Mouse (Mus musculus) activated CD4-positive, CD25-positive, alpha-beta regulatory T cell, adult 4 months (primary cell): ENCODE measurements around the gene Pelo. TPM values are rescaled to one million over a fixed set of nuclear protein-coding genes. Genes with fewer than 3 reads are reported as not detected.

ENCODE experiments used
- ATAC-seq: one replicate; pipeline ENCODE4 v1.8.0; 2017
- polyA plus RNA-seq, 2 experiments: library from polyadenylated mRNA; unstranded; fragments of 100-300 nt; shearing (Covaris generic); gene quantifications; one replicate each; pipeline ENCODE4 v1.2.1; 2017

Gene Pelo
- 1 to 10 TPM; 2.6 to 2.8 TPM for polyA plus RNA-seq

DNA sequence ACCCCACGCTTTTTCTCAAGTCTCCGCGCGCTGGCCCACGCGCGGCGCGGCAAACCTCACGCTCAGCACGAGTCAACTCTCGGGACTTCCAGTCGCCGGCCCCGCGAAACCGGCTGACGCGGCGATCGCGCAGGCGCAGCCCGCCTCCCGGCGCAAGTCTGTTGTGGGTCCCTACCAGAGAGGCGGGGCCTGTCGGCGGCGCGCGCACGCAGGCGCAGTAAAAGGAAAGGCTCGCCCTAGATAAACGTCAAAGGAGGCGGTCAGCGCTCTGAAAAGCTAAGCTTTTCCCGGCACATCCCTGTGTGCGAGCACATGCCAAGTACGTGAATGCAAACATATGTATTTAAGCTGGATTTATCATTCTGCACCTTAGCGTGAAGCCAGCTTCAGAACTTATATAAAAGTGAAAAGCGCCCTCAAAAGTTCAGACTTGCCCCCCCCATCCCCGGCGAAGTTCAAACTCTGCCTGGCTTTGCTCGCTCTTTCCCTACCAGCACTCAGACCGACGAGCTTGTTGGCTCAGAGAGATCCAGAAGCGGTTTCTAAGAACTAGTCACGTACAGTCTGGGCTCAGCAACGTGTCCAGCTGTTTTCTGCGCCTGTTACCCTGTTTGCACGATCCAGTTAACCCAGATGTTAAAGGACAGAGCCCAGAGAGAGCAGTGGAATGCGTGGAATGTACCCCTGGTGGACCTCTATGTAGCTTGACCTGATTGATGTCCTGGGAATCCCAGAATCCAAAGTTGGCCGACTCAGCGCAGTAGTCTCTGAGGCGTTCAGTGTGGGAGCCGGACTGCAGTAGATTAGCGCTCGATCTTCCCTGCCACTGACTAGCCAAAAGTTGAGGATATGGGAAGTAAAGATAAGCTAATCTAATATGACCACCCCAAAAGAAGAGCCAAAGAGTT, at the start of gene Pelo:
TSS of gene Pelo (minus strand) at position 118 of the 908 bp plus-strand sequence.
- ATAC-seq, result peak; percentile 89

DNA sequence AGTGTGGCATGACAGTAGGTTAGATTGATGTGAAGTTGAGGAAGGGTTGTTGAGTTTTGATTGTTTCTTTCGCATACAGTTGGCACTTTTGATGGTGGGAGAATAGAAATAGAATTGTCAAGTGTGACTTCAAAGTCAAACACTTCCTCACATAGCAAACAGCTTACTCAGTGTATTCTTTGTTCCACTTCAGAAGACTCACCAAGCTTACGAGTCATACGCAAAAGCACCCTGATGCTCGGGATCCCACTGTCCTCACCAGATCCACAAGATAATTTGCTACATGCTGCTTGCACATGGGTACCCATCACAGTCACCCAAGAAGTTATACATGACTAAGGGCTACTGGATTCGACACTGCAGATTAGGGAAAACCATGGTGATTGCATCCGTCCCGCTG, 48.5 kb upstream of the Pelo start:
- no peak for ATAC-seq

DNA sequence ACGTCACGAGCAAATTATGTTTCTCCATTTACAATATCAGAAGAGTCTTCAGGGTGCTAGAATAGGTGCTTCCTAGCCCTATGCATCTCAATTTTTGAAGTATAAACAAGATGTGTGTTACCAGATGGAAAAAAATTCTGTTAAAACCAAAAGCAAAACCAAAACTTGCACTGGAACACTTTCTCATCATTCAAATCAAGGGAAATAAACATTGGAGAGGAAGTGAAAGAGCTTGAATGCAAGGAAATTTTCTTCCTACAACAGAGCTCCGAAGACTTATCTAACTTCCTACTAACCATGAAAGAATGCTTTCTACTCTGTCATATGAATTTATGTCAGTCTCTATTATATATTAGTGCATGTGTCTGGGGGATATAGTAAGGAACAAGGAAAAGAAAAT, 46.8 kb upstream of the Pelo start:
- ATAC-seq, result no peak

DNA sequence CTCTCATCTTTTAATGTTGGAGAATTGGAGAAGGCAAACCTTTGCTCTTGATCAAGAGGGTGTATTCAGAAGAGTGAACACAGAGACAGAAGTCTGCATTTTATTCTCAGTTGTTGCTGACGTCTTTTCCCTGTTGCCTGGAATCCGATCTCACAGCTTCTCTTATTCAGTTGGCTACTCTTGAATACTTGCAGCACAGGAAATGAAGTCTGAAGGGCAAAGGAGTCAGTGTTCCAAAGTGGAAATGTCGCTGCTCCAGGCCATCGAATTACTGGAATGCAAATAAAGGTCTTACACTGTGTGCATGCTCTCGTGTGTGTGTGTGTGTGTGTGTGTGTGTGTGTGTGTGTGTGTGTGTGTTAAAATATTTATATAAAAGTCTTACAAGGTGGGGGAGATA, 42.4 kb upstream of the Pelo start:
- no peak for ATAC-seq

DNA sequence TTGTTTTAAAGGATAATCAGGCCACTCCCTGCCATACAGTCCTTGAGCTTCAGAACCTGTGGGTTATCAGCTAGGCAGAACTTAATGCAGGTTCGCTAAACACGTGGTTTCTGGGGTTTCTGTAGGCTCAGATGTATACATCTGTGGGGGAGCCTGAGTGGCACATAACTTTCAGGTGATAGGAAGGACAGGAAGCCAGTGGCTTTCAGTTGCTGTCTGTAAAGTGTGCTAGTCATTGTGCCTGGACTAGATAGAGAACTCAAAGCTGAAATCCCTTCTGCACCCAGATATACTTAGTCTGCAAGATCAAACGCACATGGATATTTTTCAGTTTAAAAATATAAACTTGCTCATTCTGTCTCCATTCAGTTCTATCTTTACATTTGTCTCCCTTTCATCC, 41.4 kb upstream of the Pelo start:
- ATAC-seq, result no peak

DNA sequence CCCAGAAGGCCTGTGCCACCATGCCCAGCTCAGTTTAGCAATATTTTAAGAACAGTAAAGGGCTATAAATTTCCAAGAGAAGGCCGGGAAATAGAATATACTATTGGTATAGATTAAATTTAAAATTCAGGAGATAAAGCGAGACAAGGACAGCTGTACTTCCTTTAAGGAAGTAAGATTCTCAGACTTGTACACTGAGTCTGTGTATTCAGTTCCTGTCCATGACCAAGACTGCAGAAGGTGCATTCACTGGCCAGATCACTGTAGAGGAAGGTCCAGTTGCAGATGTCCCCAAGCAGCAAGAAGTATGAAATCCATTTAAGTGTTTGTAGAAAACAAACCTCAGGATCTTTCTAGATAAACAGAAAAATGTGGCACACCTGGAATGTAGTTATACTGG, 40.0 kb upstream of the Pelo start:
- ATAC-seq, result no peak

DNA sequence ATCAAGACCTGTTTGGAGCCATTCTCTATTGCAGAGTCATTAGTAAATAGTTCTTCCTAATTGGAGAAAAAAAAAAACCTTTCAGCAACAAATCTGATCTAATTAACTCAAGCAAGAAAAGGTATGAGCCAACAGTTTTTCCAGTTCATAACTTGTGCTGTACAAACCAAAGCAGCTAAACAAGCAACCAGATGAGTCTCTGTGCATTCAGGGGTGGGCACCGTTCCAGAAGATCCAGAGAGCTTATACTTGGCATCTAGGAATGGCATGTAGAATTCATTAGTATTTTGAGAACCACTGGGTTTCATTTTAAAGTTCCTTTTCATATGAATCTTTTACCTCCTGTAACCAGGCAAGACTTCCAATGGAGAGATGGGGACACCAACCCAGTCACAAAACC, 37.8 kb upstream of the Pelo start:
- no peak for ATAC-seq

DNA sequence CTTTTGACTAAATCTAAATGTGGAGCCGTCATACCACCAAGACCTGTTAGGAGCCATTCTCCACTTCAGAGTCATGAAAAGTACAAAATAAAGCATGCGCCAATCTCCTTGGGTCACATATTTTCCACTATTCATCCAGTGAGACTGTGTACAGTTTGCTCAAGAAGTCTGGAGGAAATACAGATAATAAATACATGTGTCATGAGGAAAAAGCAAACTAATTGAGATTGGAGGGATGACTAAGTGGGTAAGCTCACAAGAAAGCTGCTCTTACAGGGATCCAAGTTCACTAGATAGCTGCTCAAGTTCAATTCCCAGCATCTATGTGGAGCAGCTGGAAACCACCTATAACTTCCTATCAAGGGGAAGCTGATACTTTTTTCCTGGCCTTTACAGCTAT, 36.5 kb upstream of the Pelo start:
- no peak for ATAC-seq

DNA sequence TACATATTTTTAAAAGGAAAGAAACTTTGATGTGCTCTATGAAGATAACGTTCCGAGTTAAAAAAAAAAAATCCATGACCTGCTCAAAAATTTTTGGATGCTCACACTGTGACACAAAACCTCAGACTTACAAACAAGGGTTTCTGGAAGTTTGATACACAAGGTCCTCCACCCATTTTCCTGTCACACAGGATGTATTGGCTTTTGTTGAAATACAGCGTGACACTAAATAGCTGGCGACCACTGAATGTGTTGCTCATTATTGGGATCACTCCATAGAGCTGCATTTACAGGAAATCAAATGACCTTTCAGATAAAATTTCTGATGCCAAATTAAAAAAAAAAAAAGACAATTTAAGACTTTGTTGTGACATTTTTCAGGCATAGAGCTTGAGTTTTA, 35.1 kb upstream of the Pelo start:
- no peak for ATAC-seq

DNA sequence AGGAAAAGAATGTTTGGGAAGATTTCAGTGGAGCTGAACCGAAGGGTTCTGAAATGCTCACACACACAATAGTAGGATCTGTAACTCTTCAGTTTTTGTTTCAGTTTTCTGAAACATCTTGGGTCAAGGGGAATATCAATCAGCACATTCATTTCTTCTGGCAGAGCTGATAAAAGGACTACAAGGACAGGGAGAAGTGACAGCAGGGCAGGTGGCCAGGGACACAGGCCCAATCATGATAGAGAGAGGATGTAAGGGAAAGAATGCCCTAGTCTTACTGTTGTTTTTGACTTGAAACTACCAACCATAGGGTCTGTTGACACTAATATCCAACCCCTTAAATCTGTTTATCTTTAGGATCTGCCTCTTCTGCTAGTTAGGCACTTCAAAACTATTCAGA, 34.5 kb upstream of the Pelo start:
- no peak for ATAC-seq

DNA sequence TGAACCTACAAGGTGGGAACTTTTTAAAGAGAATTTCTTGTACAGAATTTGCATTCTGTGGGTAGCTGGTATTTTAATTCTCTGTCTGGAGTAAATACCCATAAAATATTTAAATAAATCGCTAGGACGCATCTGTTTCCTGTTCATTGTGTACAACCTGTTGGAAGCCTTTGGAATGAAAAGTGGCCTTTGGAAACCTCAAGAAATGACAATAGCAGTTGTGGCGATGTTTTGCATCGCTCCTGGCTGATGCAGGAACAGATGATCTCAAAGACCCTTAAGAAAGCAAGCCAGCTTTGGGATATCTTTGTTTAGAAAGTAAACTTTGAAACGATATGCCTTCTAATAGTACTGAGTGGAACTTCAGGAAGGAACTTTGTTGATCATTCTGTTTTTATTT, 28.8 kb upstream of the Pelo start:
- ATAC-seq, result no peak

DNA sequence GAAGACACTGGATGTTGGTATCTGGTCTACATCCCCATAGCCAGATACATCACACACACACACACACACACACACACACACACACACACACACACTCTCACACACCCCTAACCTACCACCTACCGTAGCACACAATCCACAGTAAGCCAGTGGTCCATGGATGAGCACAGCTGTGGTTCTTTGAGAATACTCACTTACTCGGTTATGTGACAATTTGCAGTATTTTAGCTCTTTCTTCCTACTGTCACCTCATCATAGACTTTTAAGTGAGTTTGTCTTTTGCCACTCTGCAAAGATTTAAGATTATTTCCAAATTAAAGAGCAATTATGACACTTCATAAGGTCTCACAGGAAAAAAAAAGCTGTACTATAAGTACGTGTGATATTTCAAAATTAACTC, 28.2 kb upstream of the Pelo start:
- ATAC-seq, result no peak

DNA sequence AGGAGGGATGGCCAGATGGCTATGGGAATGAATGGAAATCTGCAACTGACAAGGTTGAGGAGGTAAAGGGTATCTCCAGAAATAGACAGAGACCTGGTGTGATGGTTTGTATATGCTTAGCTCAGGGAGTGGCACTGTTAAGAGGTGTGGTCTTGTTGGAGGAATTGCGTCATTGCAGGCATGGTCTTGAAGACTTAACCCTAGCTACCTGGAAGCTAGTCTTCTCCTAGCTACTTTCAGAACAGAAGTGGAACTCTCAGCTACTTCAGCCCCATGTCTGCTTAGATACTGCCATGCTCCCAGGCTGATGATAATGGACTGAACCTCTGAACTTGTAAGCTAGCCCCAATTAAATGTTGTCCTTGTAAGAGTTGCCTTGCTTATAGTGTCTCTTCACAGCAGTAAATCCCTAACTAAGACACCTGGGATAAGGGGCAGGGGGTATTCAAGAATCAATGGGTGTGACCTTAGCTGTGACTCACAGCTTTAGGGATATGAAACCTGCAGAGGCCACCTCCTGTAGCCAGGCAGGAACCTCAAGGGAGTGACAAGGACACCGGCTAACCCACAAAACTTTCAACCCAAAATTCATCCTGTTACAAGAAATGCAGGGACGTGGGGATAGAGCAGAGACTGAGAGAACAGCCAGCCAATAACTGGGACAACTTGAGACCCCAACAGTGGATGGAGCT, 27.1 kb upstream of the Pelo start:
- ATAC-seq, result no peak

DNA sequence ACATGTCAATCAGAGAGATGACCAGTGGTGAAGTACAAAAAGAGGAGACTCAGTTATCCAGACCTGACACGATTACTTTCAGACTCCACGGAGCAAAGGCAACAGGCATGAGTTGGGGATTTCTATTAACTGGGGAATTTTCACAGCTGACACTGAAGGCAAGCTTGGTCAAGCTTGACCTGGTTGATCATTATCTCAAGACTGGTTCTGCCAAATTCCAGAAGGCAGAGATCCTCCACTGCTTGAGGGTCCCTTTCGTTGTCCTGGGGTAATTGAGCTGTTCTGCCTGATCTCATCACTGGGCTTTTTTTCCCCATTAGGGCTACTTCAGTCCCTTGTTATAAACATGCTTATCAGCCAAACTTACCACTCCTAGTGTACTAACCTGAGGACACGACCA, 19.6 kb upstream of the Pelo start:
- no peak for ATAC-seq

DNA sequence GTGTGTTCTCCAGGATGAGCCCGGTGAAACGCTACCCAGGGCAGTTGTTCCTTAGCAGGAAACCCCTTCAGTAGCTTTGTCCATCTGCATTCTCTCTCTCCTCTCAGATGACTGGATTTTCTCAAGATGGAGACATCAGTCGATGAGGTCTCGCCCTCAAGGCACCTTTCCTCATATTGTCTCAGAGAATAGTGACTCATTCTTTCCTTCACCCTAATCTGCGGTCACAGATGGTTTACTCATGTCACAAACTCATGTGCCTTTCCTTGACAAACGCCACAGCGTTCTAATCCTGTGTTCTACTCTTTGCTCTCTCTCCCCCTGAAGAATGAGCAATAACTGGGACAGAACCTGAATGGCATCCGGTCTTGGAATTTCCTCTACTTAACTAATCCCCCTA, 17.4 kb upstream of the Pelo start:
- peak; percentile 49 for ATAC-seq

DNA sequence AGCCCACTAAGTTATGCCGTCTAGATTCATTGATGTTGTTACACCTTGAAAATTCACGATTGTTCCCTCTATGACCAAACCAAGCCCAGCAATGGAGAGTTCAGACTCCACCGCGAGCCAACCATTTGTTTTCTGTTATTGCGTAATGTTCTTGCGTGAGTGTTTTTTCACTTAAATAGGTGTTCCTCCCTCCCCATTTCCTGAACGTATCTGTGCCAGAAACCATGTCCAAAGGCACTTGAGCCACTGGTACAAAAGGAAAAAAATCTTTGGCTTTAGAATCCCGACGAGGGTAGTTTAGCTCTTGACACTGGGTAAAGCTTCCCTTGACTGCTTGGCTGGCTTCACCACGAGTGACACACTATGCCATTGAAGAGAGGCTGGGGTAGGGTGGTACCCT, 16.2 kb upstream of the Pelo start:
- no peak for ATAC-seq

DNA sequence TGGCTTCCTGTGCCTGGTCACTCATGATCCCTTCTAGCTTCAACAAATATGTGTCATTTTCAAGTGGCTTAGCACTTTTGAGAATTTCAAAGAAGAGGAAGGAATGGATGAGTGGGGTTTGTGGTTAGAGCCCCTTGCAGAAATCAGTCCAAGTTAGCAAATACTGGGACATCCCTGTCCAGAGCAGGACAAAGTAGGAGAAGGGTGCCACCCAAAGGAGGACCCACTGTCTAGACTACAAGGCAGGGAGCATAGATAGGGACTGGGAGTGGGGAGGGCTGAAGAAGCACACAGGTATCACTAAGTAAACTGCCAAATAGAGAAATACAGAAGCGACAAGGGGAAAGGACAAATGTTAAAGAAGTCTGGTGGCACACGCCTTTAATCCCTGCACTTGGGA, 12.8 kb upstream of the Pelo start:
- ATAC-seq, result no peak

DNA sequence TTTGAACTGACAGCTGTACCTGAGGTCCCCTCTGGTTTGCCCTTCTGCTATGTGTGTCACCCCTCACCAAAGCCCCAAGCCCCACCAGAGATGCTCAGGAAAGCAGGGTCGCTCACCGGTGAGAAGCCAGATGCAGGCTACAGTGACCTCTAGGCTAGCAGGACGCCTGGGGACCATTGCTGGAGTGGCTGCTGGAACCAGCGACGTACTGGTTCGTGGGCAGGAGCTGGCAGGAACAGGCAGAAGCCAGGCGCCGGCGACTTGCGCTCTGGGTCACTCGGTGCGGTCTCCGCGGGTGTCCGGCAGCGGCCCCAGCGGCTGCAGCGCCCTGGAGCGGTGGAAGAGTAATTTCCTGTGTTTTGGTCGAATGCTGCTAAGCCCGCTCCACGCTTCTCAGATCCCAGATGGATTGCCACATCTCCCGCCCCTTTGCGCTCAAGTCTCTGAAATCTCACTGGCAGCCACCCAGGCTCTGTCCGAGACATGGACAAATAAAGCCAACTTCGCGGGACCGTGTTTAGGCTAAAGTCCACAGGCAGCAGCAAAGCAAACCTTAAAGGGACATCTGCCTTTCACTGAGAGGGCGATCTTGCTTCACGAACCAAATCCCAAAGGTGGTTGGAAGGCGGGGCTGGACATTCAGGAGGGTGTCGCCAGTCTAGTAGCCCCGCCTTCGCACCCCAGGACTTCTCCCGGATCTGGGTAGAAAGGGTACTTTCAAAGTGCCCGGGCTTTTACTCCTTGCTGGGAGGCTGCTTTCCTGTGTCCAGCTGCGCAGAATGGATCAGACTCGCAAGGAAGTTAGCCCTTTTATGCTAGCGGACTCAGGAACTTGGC, 11.6 kb upstream of the Pelo start, which contains the start of the genes Gm49395 and Itga1:
TSS of gene Gm49395 (minus strand) at position 567 of the 837 bp plus-strand sequence.
TSS of gene Itga1 (minus strand) at position 610 of the 837 bp plus-strand sequence.
- no peak for ATAC-seq

DNA sequence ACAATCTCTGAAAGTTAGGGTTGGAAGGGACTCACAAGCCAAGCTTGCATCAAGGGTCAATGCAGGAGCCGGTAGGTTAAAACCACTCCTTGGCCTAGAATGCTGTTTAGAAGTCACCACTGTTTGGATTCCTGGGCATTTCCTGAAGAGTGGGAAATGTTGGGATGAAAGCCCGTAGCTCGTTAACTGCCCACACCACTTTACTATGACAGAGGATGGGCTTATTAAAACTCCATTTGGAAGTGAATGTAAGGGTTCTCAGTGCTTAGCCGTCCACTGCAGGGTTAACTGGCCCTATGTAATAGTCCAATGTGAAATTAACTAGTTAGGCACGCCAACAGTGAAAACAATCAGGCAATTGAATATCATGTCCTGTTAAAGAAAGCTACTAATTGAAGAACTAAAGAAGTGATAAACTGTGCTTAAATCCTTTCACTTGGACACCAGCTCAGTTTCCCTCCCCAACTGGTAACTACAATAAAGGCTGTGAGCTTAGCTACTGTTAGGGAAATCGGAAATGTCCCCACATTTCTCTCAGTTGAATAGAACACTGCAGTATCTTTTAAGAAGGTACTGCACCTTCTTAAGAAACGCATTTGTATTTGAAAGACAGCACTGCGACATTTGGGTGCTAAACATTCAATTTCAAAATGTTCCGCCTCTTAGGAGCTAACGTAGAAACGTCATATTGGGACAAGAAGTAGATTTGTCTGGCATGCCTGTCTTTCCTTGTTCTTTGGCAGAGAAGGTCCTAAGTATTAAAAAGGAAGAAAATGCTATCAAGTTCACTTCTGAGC, 10.6 kb upstream of the Pelo start:
- no peak for ATAC-seq

DNA sequence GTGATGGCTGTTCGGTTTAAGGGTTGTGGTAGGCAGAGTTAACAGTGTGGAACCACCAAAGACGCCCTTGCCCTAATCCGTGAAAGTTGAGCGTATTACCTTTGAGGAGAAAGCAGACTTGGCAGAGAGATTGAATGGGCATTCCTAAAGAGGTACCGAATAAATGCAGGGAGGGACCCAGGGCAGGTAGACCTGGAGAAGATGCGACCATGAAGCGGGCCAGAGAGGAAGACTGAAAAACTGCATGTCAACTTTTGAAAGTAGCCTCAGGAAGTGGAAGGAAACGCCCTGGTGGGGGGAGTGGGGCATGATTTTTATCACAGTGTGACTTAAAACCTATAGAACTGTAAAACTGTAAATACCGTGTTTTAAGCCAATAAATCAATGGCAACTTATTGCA, 9.4 kb upstream of the Pelo start:
- no peak for ATAC-seq

DNA sequence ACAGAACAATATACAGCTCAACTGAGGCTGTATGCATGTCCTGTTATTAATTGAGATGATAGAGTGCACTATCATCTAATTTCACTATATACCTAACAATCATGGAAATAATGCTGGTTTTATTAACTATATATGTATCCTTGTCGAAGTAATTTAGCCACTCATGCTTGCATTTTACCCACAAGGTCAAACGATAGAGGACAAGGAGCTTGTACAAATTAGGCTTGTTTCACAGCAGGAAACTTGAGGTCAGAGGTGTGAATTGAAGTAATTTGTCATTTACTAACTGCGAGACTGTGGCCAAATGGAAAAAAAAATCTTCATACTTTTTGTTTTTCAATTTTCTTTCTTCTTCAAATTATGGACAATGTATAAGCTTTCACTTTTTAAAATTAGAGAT, 8.2 kb upstream of the Pelo start:
- peak; percentile 38 for ATAC-seq

DNA sequence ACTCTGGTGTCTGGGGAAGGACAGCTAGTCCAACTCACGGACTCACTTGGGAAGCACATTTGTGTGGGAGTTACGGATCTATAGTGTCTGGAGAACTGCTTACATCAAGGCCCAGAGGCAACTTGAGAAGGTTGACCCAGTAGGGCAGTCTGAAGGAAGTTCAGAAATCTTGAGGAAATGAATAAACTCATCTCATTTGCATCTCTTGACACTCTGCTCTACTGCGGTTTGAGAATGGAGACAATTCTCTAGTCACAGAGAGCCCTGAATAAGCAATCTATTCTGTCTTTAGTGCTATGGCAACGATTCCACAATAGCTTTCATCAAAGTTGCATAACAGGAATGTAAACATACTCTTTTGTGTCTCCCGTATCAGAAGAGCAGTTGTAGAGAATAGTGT, 7.0 kb upstream of the Pelo start:
- peak; percentile 56 for ATAC-seq
